Mouse (Mus musculus): Measurements from ENCODE around the gene Cep97. TPM values are rescaled to one million over a fixed set of nuclear protein-coding genes. Genes with fewer than 3 reads are reported as not detected.

Gene Cep97
- polyA plus RNA-seq (2014; fragmentation: Illumina TruSeq; extraction: RNeasy Lipid Tissue Mini Kit (QIAGEN cat#74804); ENCODE audit: low read depth, low replicate concordance) = 12.1 TPM

DNA sequence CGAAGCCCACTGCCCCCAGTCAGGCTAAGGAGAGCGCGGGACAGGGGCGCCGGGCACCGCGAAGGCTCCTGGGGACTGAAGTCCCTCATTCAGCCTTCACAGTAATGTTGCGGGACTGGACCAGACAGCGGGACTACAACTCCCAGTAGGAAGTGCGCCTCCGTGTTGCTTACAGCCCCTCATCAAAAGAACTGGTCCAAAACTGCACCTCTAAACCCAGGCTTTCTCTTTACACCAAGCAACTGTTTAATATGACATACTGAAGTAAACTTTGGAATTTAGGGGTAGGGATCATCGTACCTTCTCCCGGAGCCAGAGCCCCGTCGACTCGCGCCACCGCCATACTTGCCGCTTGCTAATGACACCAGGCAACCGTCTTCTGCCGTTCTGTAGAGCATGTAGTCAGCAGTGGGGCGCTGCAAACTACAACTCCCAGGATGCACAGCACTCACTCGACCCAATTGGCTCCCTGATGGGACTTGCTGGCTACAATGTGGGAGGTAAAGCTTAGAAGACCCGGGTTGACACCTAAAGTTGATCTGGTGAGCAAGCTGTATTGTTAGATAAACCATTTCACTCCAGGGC lies at the start of gene Cep97:
Gene Cep97, minus strand, starts transcription at position 403 of the 585 bp plus-strand sequence.

DNA sequence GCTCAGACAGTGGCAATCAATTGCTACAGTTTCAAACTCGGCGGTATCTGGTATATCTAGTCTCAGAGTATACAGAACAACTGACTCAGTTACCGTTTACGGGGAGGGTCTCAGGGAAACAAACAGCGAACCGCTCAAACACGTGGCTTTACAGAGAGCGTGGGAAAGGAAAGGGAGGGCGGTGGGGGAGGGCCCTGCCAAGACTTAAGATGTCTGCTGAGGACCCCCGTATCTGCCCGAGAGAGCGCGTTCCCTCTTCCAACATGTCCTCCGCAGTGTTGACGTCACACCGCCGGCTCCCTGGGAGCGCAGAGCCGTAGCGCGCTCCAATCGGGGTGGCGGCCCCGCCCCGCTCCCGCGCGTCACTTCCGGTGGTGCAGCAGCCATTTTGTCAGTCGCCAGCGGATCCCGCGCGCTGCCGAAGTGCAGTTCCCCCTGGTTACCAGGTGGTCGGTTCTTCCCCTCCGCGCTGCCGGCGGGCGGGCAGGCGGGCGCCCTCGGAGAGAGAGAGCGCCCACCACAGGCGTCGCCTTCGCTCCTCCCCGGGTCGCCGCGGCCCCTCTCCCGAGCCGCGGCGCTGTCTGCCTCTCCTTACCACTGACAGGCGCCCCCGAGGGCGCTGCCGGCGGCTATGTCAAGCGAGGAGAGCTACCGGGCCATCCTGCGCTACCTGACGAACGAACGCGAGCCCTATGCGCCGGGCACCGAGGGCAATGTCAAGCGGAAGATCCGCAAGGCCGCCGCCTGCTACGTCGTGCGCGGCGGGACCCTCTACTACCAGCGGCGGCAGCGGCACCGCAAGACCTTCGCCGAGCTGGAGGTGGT lies 39.0 kb upstream of the Cep97 start, which contains the start of gene Zbtb11:
Gene Zbtb11, plus strand, starts transcription at position 453 of the 825 bp plus-strand sequence.

DNA sequence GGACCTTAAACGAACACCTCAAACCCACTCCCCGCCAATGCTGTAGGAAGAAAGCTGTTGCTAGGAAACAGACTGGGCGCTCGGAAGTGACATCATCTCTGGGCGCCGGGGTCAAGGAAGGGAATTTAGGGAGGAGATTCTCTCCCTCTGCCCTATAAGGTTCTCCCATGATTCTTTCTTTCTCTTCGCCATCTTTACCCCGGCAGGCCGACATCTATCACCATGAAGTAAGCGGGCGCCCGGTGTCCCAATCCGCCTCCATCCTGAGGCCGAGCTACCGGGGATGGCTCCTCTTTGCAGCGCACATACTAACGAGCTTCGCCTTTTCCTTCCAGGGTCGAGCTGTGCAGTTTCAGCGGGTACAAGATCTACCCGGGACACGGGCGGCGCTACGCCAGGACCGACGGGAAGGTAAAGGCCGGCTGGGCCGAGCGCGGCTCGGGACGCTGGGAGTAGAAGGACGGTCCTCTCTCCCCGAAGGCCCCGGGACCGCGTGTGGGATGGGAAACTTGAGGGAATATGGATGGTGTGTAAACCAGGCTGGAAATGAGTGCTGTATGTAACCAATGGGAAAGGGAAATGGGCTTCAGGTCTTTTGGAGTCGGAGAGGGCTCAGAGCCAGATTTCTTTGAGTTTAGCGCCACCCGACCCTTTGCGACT lies 31.7 kb upstream of the Cep97 start, which contains the start of gene Rpl24:
Gene Rpl24, plus strand, starts transcription at position 64 of the 660 bp plus-strand sequence.

DNA sequence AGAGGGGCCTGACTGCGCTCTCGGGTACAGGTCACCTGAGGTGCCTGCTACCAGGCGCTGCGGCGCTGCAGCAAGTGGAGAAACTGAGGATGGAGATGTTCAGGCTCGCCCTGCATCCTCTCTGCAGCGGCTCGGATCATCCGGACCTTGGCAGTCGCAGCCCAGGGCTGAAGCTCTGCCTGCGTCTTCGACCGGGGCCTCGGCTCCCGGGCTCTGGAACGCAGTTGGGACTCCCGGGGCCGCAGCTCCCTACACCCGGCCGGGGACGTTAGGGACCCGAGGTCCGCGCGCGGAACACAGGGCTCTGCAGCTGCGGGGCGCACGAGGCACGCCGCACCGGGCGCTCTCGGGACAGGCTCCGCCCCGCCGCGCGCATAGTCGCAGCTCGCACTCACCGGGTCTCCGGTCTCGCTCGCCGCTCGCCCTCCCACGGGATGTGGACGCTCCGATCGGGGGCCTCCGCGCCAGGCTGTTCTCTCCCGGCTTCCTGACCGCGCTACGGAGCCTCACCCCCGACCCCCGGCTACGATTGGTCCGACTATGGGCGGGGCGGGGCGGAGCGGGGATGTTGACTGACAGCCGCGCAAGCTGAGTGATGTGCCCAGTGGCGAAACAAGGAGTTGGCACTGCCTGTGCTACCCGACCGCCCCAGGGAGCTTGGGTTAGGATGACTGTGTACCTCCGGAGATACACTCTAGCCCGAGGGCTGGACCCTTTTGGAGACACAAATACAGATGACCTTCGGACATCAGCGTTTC lies 39.6 kb downstream of the Cep97 start, which contains the start of gene Nxpe3:
Gene Nxpe3, minus strand, starts transcription at position 393 of the 758 bp plus-strand sequence.

Other genes with a start within 250 kb of the Cep97 start
- gene Nfkbiz, start 96.0 kb downstream of the Cep97 start, polyA plus RNA-seq (2014; fragmentation: Illumina TruSeq; extraction: RNeasy Lipid Tissue Mini Kit (QIAGEN cat#74804); ENCODE audit: low read depth, low replicate concordance) = 5.0 TPM
- 2.5 TPM for gene Nxpe3, start 39.6 kb downstream of the Cep97 start, polyA plus RNA-seq (2014; fragmentation: Illumina TruSeq; extraction: RNeasy Lipid Tissue Mini Kit (QIAGEN cat#74804); ENCODE audit: low read depth, low replicate concordance)
- 332 TPM for gene Rpl24, start 31.4 kb upstream of the Cep97 start, polyA plus RNA-seq (2014; fragmentation: Illumina TruSeq; extraction: RNeasy Lipid Tissue Mini Kit (QIAGEN cat#74804); ENCODE audit: low read depth, low replicate concordance)
- gene Zbtb11, start 39.0 kb upstream of the Cep97 start, polyA plus RNA-seq (2014; fragmentation: Illumina TruSeq; extraction: RNeasy Lipid Tissue Mini Kit (QIAGEN cat#74804); ENCODE audit: low read depth, low replicate concordance) = 43.8 TPM
- 420 TPM for gene Pcnp, start 94.9 kb upstream of the Cep97 start, polyA plus RNA-seq (2014; fragmentation: Illumina TruSeq; extraction: RNeasy Lipid Tissue Mini Kit (QIAGEN cat#74804); ENCODE audit: low read depth, low replicate concordance)
- 92.3 TPM for gene Trmt10c, start 103.0 kb upstream of the Cep97 start, polyA plus RNA-seq (2014; fragmentation: Illumina TruSeq; extraction: RNeasy Lipid Tissue Mini Kit (QIAGEN cat#74804); ENCODE audit: low read depth, low replicate concordance)
- gene Senp7, start 113.5 kb upstream of the Cep97 start, polyA plus RNA-seq (2014; fragmentation: Illumina TruSeq; extraction: RNeasy Lipid Tissue Mini Kit (QIAGEN cat#74804); ENCODE audit: low read depth, low replicate concordance) = 34.6 TPM

Data from adrenal gland, adult 10 weeks (tissue).